Mouse (Mus musculus): ENCODE results near the gene Hamp2.
A peak's percentile ranks its signal among the peaks of the same experiment; 100 is the strongest.

- TF ChIP-seq CTCF (IDR thresholded peaks at IDR 0.05; ENCODE audit: extremely low read depth, insufficient read depth, low read length) (no peak), POLR2A (IDR thresholded peaks at IDR 0.05; ENCODE audit: extremely low read depth, insufficient read depth, low read length) (0 out of 2 replicates have a peak, but pooled peaks have one; percentile 34)
These were observed 38.4 kb upstream of the Hamp2 start for GRCm38 (mm10) chr7:30962862-30963261.

Data from cortical plate, adult 2 months (tissue).